Mouse (Mus musculus) layer of hippocampus, adult 2 months (tissue): ENCODE data around the gene Clcc1. TPM values are rescaled to one million over a fixed set of nuclear protein-coding genes. Genes with fewer than 3 reads are reported as not detected.

Experiments
- DNase-seq, 2 experiments: peaks; one replicate each; pipeline ENCODE4 v3.0.0; 2022; ENCODE audit warnings: low spot score in 2 of 2
- H3K27ac ChIP-seq: fragments of 200-600 bp; 2 replicates; pipeline ENCODE4 v1.8.1; 2022
- H3K4me3 ChIP-seq: fragments of 200-600 bp; 2 replicates; pipeline ENCODE4 v1.8.1; 2022; ENCODE audit warnings: mild to moderate bottlenecking
- CTCF ChIP-seq: fragments of 200-600 bp; conservative IDR thresholded peaks from 2 replicates; pipeline ENCODE4 v1.8.1; 2022; ENCODE audit warnings: antibody characterized with exemption, mild to moderate bottlenecking, moderate library complexity
- total RNA-seq, 2 experiments: library from RNA; stranded (reverse); gene quantifications; 2 replicates each; pipeline ENCODE4 v1.2.3; 2021

Gene Clcc1
- total RNA-seq, 2 experiments from 2014 or later: 31.7 to 34.0 TPM

DNA sequence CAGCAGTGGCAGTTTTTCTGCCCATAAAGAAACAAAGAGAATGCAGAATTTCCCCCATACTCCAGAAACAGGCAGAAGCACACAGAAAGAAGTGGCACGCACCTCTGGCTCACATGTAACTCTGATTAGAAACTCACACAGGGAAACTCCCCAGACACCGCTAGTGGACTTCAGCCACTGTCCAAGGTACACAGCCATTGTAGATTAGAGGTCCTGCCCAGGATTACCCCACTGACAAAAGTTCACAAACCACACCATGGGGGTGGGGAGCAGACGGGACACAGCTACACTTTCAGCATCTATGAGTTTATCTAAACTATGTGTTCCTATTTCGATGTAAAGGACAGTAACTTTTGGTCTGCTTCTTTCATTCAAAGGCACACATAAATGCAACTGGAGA, 61.1 kb downstream of the Clcc1 start:
- Histone ChIP-seq H3K4me3 (no peak overlapping the region), H3K27ac (no peak overlapping the region)
- no peak for TF ChIP-seq CTCF
- no peak for DNase-seq

DNA sequence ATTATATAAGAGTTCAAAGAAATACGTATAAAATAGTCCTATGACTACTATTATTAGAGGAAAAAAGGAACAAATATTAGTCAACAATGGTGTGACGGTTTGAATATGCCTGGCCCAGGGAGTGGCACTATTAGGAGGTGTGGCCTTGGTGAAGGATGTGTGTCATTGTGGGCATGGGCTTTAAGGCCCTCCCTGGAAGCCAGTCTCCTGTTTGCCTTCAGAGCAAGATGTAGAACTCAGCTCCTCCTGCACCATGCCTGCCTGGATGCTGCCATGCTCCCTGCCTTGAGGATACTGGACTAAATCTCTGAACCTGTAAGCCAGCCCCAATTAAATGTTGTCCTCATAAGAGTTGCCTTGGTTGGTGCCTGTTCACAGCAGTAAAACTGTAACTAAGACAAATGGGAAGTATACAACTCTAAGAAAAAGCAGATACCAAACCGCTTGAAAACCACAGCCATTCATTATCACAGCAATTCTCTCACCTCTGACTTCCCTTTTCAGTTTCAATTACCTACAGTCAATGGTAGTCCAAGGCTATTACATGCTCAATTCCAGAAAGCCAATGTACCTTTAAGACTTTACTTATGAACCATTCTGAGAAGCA, 64.3 kb downstream of the Clcc1 start:
- no peak overlapping the region for H3K4me3 ChIP-seq
- TF ChIP-seq CTCF: no peak
- H3K27ac ChIP-seq: no peak overlapping the region
- DNase-seq: no peak

DNA sequence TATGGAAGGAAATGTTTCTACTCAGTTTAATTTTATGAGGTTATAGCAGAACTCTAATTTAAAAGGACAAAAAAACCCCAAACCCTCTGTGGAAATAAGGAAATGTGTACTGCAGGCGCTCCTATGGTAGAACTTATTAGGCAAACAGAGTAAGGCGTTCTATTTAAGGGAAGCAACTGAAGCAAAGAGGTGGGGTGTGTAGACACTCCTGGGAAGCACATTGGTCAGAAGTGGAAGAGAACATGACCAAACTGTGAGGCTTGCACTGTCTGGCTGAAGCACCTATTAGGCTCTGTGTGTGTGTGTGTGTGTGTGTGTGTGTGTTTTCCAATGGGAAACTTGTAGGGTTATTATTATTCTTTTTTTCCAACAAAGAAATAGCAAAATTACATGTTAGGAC, 65.6 kb downstream of the Clcc1 start:
- TF ChIP-seq CTCF: no peak
- DNase-seq: no peak
- Histone ChIP-seq H3K4me3 (no peak overlapping the region), H3K27ac (no peak overlapping the region)

GRCm38 (mm10) chr3:108719761-108720160, 66.0 kb downstream of the Clcc1 start:
- no peak for DNase-seq
- H3K27ac ChIP-seq: no peak overlapping the region
- no peak overlapping the region for H3K4me3 ChIP-seq
- TF ChIP-seq CTCF: no peak

GRCm38 (mm10) chr3:108721076-108721991, 67.6 kb downstream of the Clcc1 start:
- peak; percentile 57 for TF ChIP-seq CTCF
- Histone ChIP-seq H3K27ac (peak overlapping the region; percentile 83), H3K4me3 (peak overlapping the region; percentile 86)
- DNase-seq: peak; percentile 26 to 45

DNA sequence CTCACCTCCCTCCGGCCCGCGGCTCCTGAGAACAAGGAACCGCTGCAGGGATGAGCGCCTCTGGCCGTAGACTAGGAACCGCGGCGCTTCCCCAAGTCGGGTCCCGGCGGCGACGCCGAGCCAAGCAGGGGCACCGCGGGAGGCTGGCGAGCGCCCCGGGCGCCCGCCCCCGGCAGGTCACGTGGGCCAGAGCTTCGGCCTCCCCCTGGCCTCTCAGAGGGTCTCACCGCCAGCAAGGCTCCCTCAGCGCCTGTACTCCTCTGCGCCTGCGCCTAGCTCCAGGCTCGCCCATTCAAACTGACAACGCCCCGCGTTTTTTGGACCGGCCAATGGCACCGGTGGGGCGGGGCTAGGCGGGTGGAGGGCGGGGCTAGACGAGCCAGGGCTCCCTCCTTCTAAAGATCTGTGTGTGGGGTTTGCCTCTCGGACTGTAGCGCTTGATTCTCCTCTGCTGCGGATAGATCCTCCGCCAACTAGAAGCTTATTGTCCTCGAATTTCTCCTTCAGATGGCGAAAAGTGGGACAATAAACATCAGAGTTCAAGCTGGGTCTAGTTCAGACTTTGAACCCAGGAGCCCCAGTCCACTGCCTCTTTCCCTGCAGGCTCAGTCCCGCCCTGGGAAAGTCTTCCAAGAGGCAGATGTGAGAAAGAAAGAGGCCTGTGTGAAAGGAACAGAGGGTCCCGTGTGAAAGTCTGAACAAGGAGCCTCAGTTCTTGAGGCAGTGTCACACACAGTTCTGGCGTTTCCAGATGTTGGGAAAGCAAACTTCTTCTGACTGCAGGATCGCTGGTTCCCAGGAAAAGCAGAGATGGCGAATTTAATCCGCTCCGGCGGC, 68.5 kb downstream of the Clcc1 start, which contains the start of gene Gpsm2:
Gene Gpsm2 (minus strand): TSS at position 274 of the 837 bp plus-strand sequence.
- DNase-seq: peak; percentile 96
- Histone ChIP-seq H3K4me3 (peak within 1 kb of the TSS; percentile 86), H3K27ac (peak within 1 kb of the TSS; percentile 83)
- TF ChIP-seq CTCF: no peak

DNA sequence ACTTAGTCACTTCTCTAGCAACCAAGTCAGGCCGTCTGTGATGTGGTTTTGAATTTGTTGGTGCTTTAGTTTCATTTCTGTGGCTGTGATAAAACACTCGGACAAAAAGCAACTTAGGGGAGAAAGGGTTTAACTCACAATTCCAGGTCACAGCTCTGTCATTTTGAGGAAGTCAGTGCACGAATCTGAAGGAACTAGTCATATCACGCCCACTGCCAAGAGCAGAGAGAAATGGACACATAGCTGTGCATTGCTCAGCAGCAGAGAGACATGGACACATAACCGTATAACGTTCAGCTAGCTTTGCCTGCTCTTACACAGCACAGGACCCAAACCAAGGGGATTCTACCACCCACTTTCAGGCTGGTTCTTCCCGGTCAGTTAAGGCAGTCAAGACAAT, 72.7 kb downstream of the Clcc1 start:
- no peak overlapping the region for H3K27ac ChIP-seq
- DNase-seq: no peak
- TF ChIP-seq CTCF: no peak
- no peak overlapping the region for H3K4me3 ChIP-seq

GRCm38 (mm10) chr3:108727344-108727743, 73.6 kb downstream of the Clcc1 start:
- DNase-seq: no peak
- H3K4me3 ChIP-seq: no peak overlapping the region
- no peak for TF ChIP-seq CTCF
- no peak overlapping the region for H3K27ac ChIP-seq

DNA sequence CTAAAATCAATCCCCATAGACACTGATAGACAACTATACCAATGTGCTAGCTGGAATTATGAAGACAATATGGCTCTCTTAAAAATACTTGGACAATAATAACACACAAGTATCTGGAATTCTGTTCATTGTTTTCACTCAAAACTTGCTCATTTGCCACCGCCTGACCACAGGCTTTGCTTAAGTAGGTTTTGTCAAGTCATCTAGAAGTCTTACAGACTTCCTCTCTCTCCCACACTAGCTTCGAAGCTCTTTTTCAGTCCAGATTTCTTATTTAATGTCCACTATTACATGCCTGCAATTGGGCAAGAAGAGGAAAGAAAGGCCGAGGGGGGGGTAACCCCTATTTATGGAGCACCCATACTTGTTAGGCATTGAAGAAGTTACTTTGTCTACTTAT, 74.1 kb downstream of the Clcc1 start:
- no peak for TF ChIP-seq CTCF
- Histone ChIP-seq H3K27ac (no peak overlapping the region), H3K4me3 (no peak overlapping the region)
- no peak for DNase-seq

Other genes with a start within 250 kb of the Clcc1 start
- 100 to 1,000 TPM; 185 to 201 TPM for gene Celsr2, start 238.4 kb upstream of the Clcc1 start, total RNA-seq
- gene Sars, start 208.7 kb upstream of the Clcc1 start, total RNA-seq: 100 to 1,000 TPM; 198 to 213 TPM
- gene 1700013F07Rik, start 119.8 kb upstream of the Clcc1 start, total RNA-seq: 1 to 10 TPM; 1.5 TPM
- 10 to 100 TPM; 24.8 to 28.8 TPM for gene 5330417C22Rik, start 117.4 kb upstream of the Clcc1 start, total RNA-seq
- gene Tmem167b, start 91.4 kb upstream of the Clcc1 start, total RNA-seq: 10 to 100 TPM; 55.6 to 56.2 TPM
- gene Taf13, start 82.2 kb upstream of the Clcc1 start, total RNA-seq: 10 to 100 TPM; 20.7 to 27.3 TPM
- 100 to 1,000 TPM; 125 to 135 TPM for gene Wdr47, start 62.6 kb upstream of the Clcc1 start, total RNA-seq
- gene Gpsm2, start 68.4 kb downstream of the Clcc1 start, total RNA-seq: 10 to 100 TPM; 13.3 to 14.1 TPM
- gene Aknad1, start 85.7 kb downstream of the Clcc1 start, total RNA-seq: under 1 TPM in 1 of 2 experiments, not detected in 1; 0.10 TPM
- 10 to 100 TPM; 25.1 to 27.8 TPM for gene Stxbp3, start 186.6 kb downstream of the Clcc1 start, total RNA-seq
- gene Fndc7, start 236.1 kb downstream of the Clcc1 start, total RNA-seq: under 1 TPM in 1 of 2 experiments, not detected in 1; 0.15 TPM